Mouse (Mus musculus) lung, embryonic 15.5 days (tissue): ENCODE results near the gene Mn1. TPM values are rescaled to one million over a fixed set of nuclear protein-coding genes. Genes with fewer than 3 reads are reported as not detected.

Source experiments
- ATAC-seq: fragments of 200-750 bp; cut with Nextera tagmentation; 2 replicates; pipeline ENCODE4 v1.8.0; 2017; ENCODE audit warnings: moderate number of reproducible peaks, borderline replicate concordance; ENCODE audit not compliant: low FRiP score, low TSS enrichment; ENCODE audit errors: extremely low read depth
- H3K27ac ChIP-seq: fragments of 300-500 bp; sonication (generic); 2 replicates; pipeline ENCODE4 v1.5.1; 2015; ENCODE audit warnings: moderate library complexity, mild to moderate bottlenecking, inconsistent platforms
- H3K27me3 ChIP-seq: fragments of 300-500 bp; sonication (generic); 2 replicates; pipeline ENCODE4 v1.6.1; 2015; ENCODE audit warnings: inconsistent platforms
- H3K36me3 ChIP-seq: fragments of 300-500 bp; sonication (generic); 2 replicates; pipeline ENCODE4 v1.6.1; 2015; ENCODE audit warnings: inconsistent platforms
- H3K4me1 ChIP-seq: fragments of 300-500 bp; sonication (generic); 2 replicates; pipeline ENCODE4 v1.6.1; 2015; ENCODE audit warnings: inconsistent platforms
- H3K4me2 ChIP-seq: fragments of 300-500 bp; sonication (generic); 2 replicates; pipeline ENCODE4 v1.6.1; 2015; ENCODE audit warnings: inconsistent platforms, mild to moderate bottlenecking, moderate library complexity
- H3K4me3 ChIP-seq: fragments of 300-500 bp; sonication (generic); 2 replicates; pipeline ENCODE4 v1.5.1; 2015; ENCODE audit warnings: mild to moderate bottlenecking, inconsistent platforms
- H3K9ac ChIP-seq: fragments of 300-500 bp; sonication (generic); 2 replicates; pipeline ENCODE4 v1.6.1; 2015; ENCODE audit warnings: inconsistent platforms
- H3K9me3 ChIP-seq: fragments of 300-500 bp; sonication (generic); 2 replicates; pipeline ENCODE4 v1.6.1; 2016; ENCODE audit warnings: inconsistent platforms
- WGBS: fragments of 180-500 bp; shearing (Covaris S2); methylation state at CpG from one replicate; pipeline ENCODE4 v1.1.7; 2015; 5-methylcytosine and 5-hydroxymethylcytosine counted together
- polyA plus RNA-seq: library from polyadenylated mRNA; unstranded; fragments of >200 nt; fragmentation: Nextera tagmentation; extraction: Ambion mirVana; gene quantifications from 2 replicates; pipeline ENCODE4 v1.2.1, GENCODE M21; 2015

The Mn1 gene
- polyA plus RNA-seq, 1 experiment from 2014 or later: 9.0 TPM

- H3K4me1 ChIP-seq: peaks cover 40% of the 10 kb centered on the region
- no peak overlapping the region for H3K9ac ChIP-seq
- no peak overlapping the region for H3K4me2 ChIP-seq
- H3K27ac ChIP-seq: no peak overlapping the region
- WGBS: 1% methylated on average over 5 of the region's 5 CpGs
- H3K4me3 ChIP-seq: no peak overlapping the region
- no peaks in the 10 kb centered on the region for H3K9me3 ChIP-seq
- H3K27me3 ChIP-seq: peaks cover 14% of the 10 kb centered on the region
- 0 out of 2 replicates have a peak, but pooled peaks have one; percentile 23 for ATAC-seq
- no peaks in the 10 kb centered on the region for H3K36me3 ChIP-seq
These were observed 3.0 kb upstream of the Mn1 start for GRCm38 (mm10) chr5:111414192-111414591.

GRCm38 (mm10) chr5:111414770-111415249, 2.4 kb upstream of the Mn1 start:
- H3K9ac ChIP-seq: no peak overlapping the region
- no peak overlapping the region; the same call in 1 of the 2 replicates for H3K4me2 ChIP-seq
- 51% methylated on average over 4 of the region's 4 CpGs for WGBS

GRCm38 (mm10) chr5:111415575-111415974, 1.6 kb upstream of the Mn1 start:
- H3K9ac ChIP-seq: no peak overlapping the region
- peaks cover 28% of the 10 kb centered on the region for H3K27me3 ChIP-seq
- no peaks in the 10 kb centered on the region for H3K9me3 ChIP-seq
- H3K4me3 ChIP-seq: peak overlapping the region; percentile 79
- peak overlapping the region; percentile 99 for H3K4me2 ChIP-seq
- peaks cover 46% of the 10 kb centered on the region for H3K4me1 ChIP-seq
- H3K27ac ChIP-seq: no peak overlapping the region
- ATAC-seq: no peak
- WGBS: 4% methylated on average over 14 of the region's 14 CpGs
- H3K36me3 ChIP-seq: no peaks in the 10 kb centered on the region

More at GRCm38 (mm10) chr5:111414770-111415249, 2.4 kb upstream of the Mn1 start:
- H3K4me1 ChIP-seq: peaks cover 41% of the 10 kb centered on the region
- no peak overlapping the region for H3K4me3 ChIP-seq
- no peak overlapping the region for H3K27ac ChIP-seq
- peaks cover 20% of the 10 kb centered on the region for H3K27me3 ChIP-seq
- ATAC-seq: no peak
- H3K36me3 ChIP-seq: no peaks in the 10 kb centered on the region
- H3K9me3 ChIP-seq: no peaks in the 10 kb centered on the region

- Histone ChIP-seq H3K36me3 (no peaks in the 10 kb centered on the region), H3K9me3 (no peaks in the 10 kb centered on the region), H3K9ac (peak overlapping the region; percentile 74; the same call in 1 of the 2 replicates), H3K4me1 (peaks cover 50% of the 10 kb centered on the region), H3K4me2 (peak overlapping the region; percentile 99), H3K4me3 (peak overlapping the region; percentile 79), H3K27me3 (peaks cover 33% of the 10 kb centered on the region), H3K27ac (peak overlapping the region; percentile 73)
- 1% methylated on average over 13 of the region's 13 CpGs for WGBS
- ATAC-seq: no peak
These were observed 1.1 kb upstream of the Mn1 start for GRCm38 (mm10) chr5:111416048-111416447.

GRCm38 (mm10) chr5:111417378-111418131, 393 bp downstream of the Mn1 start:
- Histone ChIP-seq H3K9me3 (no peaks in the 10 kb centered on the region), H3K9ac (peak overlapping the region; percentile 85), H3K36me3 (no peaks in the 10 kb centered on the region), H3K27me3 (peaks cover 39% of the 10 kb centered on the region), H3K4me1 (peaks cover 64% of the 10 kb centered on the region), H3K27ac (peak overlapping the region; percentile 78), H3K4me2 (peak overlapping the region; percentile 99), H3K4me3 (peak overlapping the region; percentile 79)
- ATAC-seq: no peak
- under 1% methylated on average over 70 of the region's 105 CpGs for whole genome bisulfite sequencing

- Histone ChIP-seq H3K9me3 (no peaks in the 10 kb centered on the region), H3K36me3 (no peaks in the 10 kb centered on the region), H3K27ac (no peak overlapping the region), H3K4me3 (peak overlapping the region; percentile 79), H3K27me3 (peaks cover 36% of the 10 kb centered on the region), H3K4me1 (peaks cover 67% of the 10 kb centered on the region), H3K4me2 (peak overlapping the region; percentile 99), H3K9ac (peak overlapping the region; percentile 85)
- 3% methylated on average over 63 of the region's 63 CpGs for WGBS
- no peak for ATAC-seq
These were observed 1.3 kb downstream of the Mn1 start for GRCm38 (mm10) chr5:111418202-111419120.

- no peak for ATAC-seq
- H3K9ac ChIP-seq: peak overlapping the region; percentile 1; the same call in 1 of the 2 replicates
- H3K27ac ChIP-seq: no peak overlapping the region
- H3K36me3 ChIP-seq: no peaks in the 10 kb centered on the region
- 12% methylated on average over 41 of the region's 42 CpGs for WGBS
- H3K9me3 ChIP-seq: no peaks in the 10 kb centered on the region
- H3K4me1 ChIP-seq: peaks cover 69% of the 10 kb centered on the region
- peaks cover 36% of the 10 kb centered on the region for H3K27me3 ChIP-seq
- H3K4me3 ChIP-seq: peak overlapping the region; percentile 79
- H3K4me2 ChIP-seq: peak overlapping the region; percentile 99
These were observed 2.1 kb downstream of the Mn1 start for GRCm38 (mm10) chr5:111419121-111419881.

- H3K4me1 ChIP-seq: peaks cover 63% of the 10 kb centered on the region
- no peak for ATAC-seq
- H3K4me3 ChIP-seq: peak overlapping the region; percentile 79
- H3K27ac ChIP-seq: no peak overlapping the region
- H3K9ac ChIP-seq: 0 out of 2 replicates have a peak overlapping the region, but pooled peaks have one; percentile 1
- H3K27me3 ChIP-seq: peaks cover 36% of the 10 kb centered on the region
- H3K9me3 ChIP-seq: no peaks in the 10 kb centered on the region
- H3K36me3 ChIP-seq: no peaks in the 10 kb centered on the region
- WGBS: 10% methylated on average over 55 of the region's 56 CpGs
- peak overlapping the region; percentile 99 for H3K4me2 ChIP-seq
These were observed 3.0 kb downstream of the Mn1 start for GRCm38 (mm10) chr5:111420011-111420691.

GRCm38 (mm10) chr5:111420896-111421295, 3.7 kb downstream of the Mn1 start:
- ATAC-seq: no peak
- no peaks in the 10 kb centered on the region for H3K9me3 ChIP-seq
- WGBS: 75% methylated on average over 22 of the region's 22 CpGs
- no peak overlapping the region for H3K9ac ChIP-seq
- peaks cover 36% of the 10 kb centered on the region for H3K27me3 ChIP-seq
- H3K36me3 ChIP-seq: no peaks in the 10 kb centered on the region
- H3K4me3 ChIP-seq: peak overlapping the region; percentile 79; the same call in 1 of the 2 replicates
- peak overlapping the region; percentile 99 for H3K4me2 ChIP-seq
- no peak overlapping the region for H3K27ac ChIP-seq
- peaks cover 56% of the 10 kb centered on the region for H3K4me1 ChIP-seq

GRCm38 (mm10) chr5:111421424-111421823, 4.3 kb downstream of the Mn1 start:
- Histone ChIP-seq H3K36me3 (no peaks in the 10 kb centered on the region), H3K27ac (no peak overlapping the region), H3K9me3 (no peaks in the 10 kb centered on the region), H3K4me2 (peak overlapping the region; percentile 99; the same call in 1 of the 2 replicates), H3K4me1 (peaks cover 53% of the 10 kb centered on the region), H3K27me3 (peaks cover 36% of the 10 kb centered on the region), H3K4me3 (no peak overlapping the region), H3K9ac (no peak overlapping the region)
- 84% methylated on average over 15 of the region's 15 CpGs for WGBS
- ATAC-seq: no peak
